In genomic region chr11:57929506-57929905, GRCm38 (mm10) we compare ENCODE assay signal across 10 mouse cellular contexts.
DNase-seq lines count a peak whose midpoint lies in the region; ATAC-seq and TF ChIP-seq lines count a peak whose summit lies in the region.
"Had no signal": no experiment of that assay in that cellular context is flagged by ENCODE, and none has a peak within 500 bp of the region (broad histone marks: within the 10 kb centered on the region; RNA-seq: fewer than 3 reads in every experiment).

No protein-coding gene starts in this region.

- peak; percentile 37; the same call in 1 of the 2 replicates for ATAC-seq in heart, embryonic 11.5 days (replicated peaks; ENCODE audit: insufficient number of reproducible peaks, low FRiP score, low TSS enrichment)
- ATAC-seq in forebrain, embryonic 14.5 days, result no peak

- no peak overlapping the region for H3K4me3 ChIP-seq in heart, embryonic 11.5 days (ENCODE audit: low read depth, low read length)
- peak overlapping the region; percentile 45 for H3K4me3 ChIP-seq in E14TG2a.4 (replicated peaks; ENCODE audit: low read length)
- H3K4me3 ChIP-seq in forebrain, embryonic 14.5 days (ENCODE audit: low read depth, low read length), result no peak overlapping the region

- H3K36me3 ChIP-seq in heart, embryonic 11.5 days (ENCODE audit: control insufficient read depth, insufficient read depth, low read length), result no peaks in the 10 kb centered on the region
- no peaks in the 10 kb centered on the region for H3K36me3 ChIP-seq in E14TG2a.4 (ENCODE audit: insufficient read depth, low read length)
- no peaks in the 10 kb centered on the region for H3K36me3 ChIP-seq in forebrain, embryonic 14.5 days (ENCODE audit: control insufficient read depth, insufficient read depth, low read length)

- no peak for TF ChIP-seq CTCF in E14TG2a.4 (conservative IDR thresholded peaks at IDR 0.05; ENCODE audit: low read length)

- no peaks in the 10 kb centered on the region for H3K9me3 ChIP-seq in heart, embryonic 11.5 days (replicated peaks; ENCODE audit: control insufficient read depth, low read length)
- H3K9me3 ChIP-seq in E14TG2a.4 (ENCODE audit: low read length), result no peaks in the 10 kb centered on the region
- no peaks in the 10 kb centered on the region for H3K9me3 ChIP-seq in forebrain, embryonic 14.5 days (replicated peaks; ENCODE audit: control insufficient read depth, low read length)

- peak overlapping the region; percentile 50 for H3K4me2 ChIP-seq in heart, embryonic 11.5 days
- H3K4me2 ChIP-seq in forebrain, embryonic 14.5 days (ENCODE audit: low read length), result 0 out of 2 replicates have a peak overlapping the region, but pooled peaks have one; percentile 18

- 2% methylated on average over 18 of the region's 18 CpGs for WGBS in heart, embryonic 11.5 days (ENCODE audit: insufficient replicate concordance)
- 21% methylated on average over 18 of the region's 18 CpGs for WGBS in forebrain, embryonic 14.5 days

- H3K27ac ChIP-seq in heart, embryonic 11.5 days (ENCODE audit: low read depth, low read length), result no peak overlapping the region
- no peak overlapping the region for H3K27ac ChIP-seq in forebrain, embryonic 14.5 days (ENCODE audit: low read depth, low read length)

- DNase-seq in heart, postnatal 4 days, result no peak
- DNase-seq in forebrain, embryonic 14.5 days (ENCODE audit: low spot score), result peak; percentile 16
- peak; percentile 68 for DNase-seq in mesoderm, embryonic 11.5 days (ENCODE audit: low read depth, low spot score)
- no peak for DNase-seq in natural killer cell, adult 2 months (ENCODE audit: low spot score in 2 of 2)
- no peak for DNase-seq in right cerebral cortex, postnatal 10 days (ENCODE audit: low spot score in 2 of 2)
- no peak for DNase-seq in cerebellum, adult 11 months
- DNase-seq: cerebellum, adult 18-20 months; thymus, adult 18-20 months had no signal

- 0 out of 2 replicates have a peak, but pooled peaks cover 2% of the 10 kb centered on the region for H3K27me3 ChIP-seq in heart, embryonic 11.5 days (ENCODE audit: control insufficient read depth, insufficient read depth, low read length)
- peaks cover 15% of the 10 kb centered on the region for H3K27me3 ChIP-seq in E14TG2a.4 (ENCODE audit: insufficient read depth, low read length)
- H3K27me3 ChIP-seq in forebrain, embryonic 14.5 days (replicated peaks; ENCODE audit: control insufficient read depth, insufficient read depth, low read length), result no peaks in the 10 kb centered on the region

- H3K9ac ChIP-seq in heart, embryonic 11.5 days (ENCODE audit: low read depth, low read length), result no peak overlapping the region
- no peak overlapping the region for H3K9ac ChIP-seq in forebrain, embryonic 14.5 days (ENCODE audit: low read length)

- peaks cover 14% of the 10 kb centered on the region for H3K4me1 ChIP-seq in heart, embryonic 11.5 days (ENCODE audit: control insufficient read depth, insufficient read depth, low read length)
- H3K4me1 ChIP-seq in E14TG2a.4 (replicated peaks; ENCODE audit: low read depth, low read length), result peaks cover 10% of the 10 kb centered on the region
- H3K4me1 ChIP-seq in forebrain, embryonic 14.5 days (ENCODE audit: control insufficient read depth, insufficient read depth, low read length), result no peaks in the 10 kb centered on the region

Comparison
In these comparisons a context has a peak if more than half of its experiments do, and no peak if none do; other contexts are left out.
1. DNase-seq: peak in forebrain, embryonic 14.5 days (single experiment) and mesoderm, embryonic 11.5 days (single experiment); none in heart, postnatal 4 days (single experiment), natural killer cell, adult 2 months (0 of 2), right cerebral cortex, postnatal 10 days (0 of 2) and cerebellum, adult 11 months (single experiment).